Mouse (Mus musculus): Measurements from ENCODE around the gene Ninj2.

DNA sequence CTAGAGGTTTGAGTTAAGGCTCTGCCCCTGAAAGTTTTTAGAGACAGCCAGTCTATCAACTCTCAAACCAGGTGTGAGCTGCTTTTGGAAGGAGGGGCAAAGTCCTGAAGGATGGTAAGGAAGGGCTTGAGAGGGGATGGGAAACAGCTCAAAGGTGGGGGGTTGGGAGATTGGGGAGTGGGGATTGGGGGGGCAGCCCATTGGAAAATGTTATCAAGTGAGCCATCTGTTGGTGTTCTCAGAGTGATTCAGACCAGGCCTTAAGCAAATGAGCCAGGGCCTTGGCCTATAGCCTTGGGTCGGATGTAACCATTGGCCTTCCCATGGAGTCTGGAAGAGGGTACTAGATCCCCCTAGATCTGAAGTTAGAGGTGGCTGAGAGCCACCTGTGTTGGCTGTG, 100.6 kb downstream of the Ninj2 start:
- TF ChIP-seq GATA1 (IDR thresholded peaks at IDR 0.05; ENCODE audit: borderline replicate concordance, low read length) (no peak), FLI1 (IDR thresholded peaks at IDR 0.05; ENCODE audit: low read length) (no peak)

Data from megakaryocyte, embryonic 14.5 days (primary cell).